Mouse (Mus musculus) G1E (cell line): ENCODE data around the gene Tldc2.

Source experiments
- CTCF ChIP-seq: IDR thresholded peaks from 2 replicates; pipeline ENCODE4 v1.5.1; 2012; ENCODE audit warnings: low read depth, low read length, inconsistent platforms, mixed read lengths
- GATA2 ChIP-seq: IDR thresholded peaks from 2 replicates; pipeline ENCODE4 v1.6.1; 2012; ENCODE audit warnings: low read depth, low read length, inconsistent platforms, borderline replicate concordance
- TAL1 ChIP-seq: conservative IDR thresholded peaks from 2 replicates; pipeline ENCODE4 v1.6.1; 2012; ENCODE audit warnings: low read depth, low read length, inconsistent platforms, mixed read lengths

- no peak for TF ChIP-seq CTCF
- TF ChIP-seq GATA2, result no peak
- TF ChIP-seq TAL1, result no peak
Measured at GRCm38 (mm10) chr2:157058342-157058998, 28.4 kb upstream of the Tldc2 start.
